Mouse (Mus musculus) heart, adult 9 months (tissue): ENCODE data around the gene Ifi204.
"Not testable (repeated sequence)": the region's sequence is repeated elsewhere in the genome, so short reads cannot be mapped to it uniquely, and the experiment has no call there.

Experiments used
- DNase-seq, 2 experiments: peaks; one replicate each; pipeline ENCODE4 v3.0.0; 2022; ENCODE audit warnings: low spot score in 2 of 2

The Ifi204 gene

GRCm38 (mm10) chr1:173766848-173767617 is at the start of gene Ifi204:
Ifi204 (minus strand) TSS chr1:173766943.
- peak; percentile 86 to 87 for DNase-seq

DNA sequence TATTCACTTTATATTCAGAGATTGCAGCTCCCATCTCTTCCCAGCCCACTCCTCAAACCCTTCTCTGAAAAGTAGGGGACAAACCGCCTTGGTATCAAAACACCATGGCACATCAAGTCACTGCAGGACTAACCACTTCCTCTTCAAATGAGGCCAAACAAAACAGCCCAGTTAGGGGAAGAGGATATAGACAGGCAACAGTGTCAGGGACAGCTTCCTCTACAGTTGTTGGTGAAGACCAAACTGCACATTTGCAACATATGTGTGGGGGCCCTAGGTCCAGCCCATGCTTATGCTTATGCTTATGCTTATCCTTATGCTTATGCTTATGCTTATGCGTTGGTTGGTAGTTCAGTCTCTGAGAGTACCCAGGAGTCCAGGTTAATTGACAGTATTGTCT is 42.6 kb upstream of the Ifi204 start:
- peak; percentile 5 to 16 for DNase-seq

DNA sequence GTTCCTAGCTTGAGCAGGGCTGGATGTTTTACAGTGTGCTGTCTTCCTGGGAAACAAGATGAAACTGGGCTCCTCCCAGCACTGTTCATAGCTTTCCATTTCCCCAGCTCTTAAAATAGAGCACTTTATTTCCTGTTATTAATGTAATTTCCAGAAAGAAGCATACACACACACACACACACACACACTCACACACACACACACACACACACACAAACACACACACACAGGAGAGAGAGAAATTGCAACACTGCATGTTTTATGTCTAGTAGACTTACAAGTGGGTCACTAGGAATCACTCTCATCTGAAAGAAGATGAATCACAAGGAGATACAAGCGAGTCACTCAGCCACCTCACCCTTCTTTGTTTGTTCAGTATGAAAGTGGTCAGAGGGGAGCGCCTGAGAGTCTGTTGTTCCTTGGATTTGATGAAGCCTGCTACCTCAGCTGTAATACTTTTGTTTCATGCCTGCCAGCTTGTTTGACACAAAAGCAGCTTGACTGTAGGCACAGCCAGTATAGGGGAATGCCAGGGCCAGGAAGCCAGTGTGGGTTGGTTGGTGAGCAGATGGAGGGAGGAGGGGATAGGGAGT is 36.0 kb upstream of the Ifi204 start:
- DNase-seq, result peak; percentile 41 to 64

GRCm38 (mm10) chr1:173802207-173802606 is 35.5 kb upstream of the Ifi204 start:
- not testable (repeated sequence) for DNase-seq

GRCm38 (mm10) chr1:173801791-173802190 is 35.0 kb upstream of the Ifi204 start:
- not testable (repeated sequence) for DNase-seq

DNA sequence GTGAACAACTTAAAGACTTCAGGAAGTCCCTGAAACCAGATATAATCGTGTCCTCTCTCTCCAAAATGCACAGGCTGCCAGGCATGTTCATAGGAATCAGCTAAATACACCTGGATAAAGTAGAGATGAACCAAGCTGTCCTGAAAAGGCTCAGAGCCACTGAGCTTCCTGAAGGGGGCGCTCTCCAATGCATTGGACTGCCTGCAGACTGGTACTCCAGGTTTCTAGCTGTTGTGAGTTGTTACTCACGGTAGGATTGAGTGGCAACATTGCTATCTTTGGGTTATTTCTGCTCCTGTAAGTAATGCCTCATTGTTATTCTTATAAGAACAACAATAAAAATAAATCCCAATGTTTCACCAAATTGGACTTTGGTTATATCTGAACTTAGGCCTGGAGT is 6.7 kb upstream of the Ifi204 start:
- not testable (repeated sequence) for DNase-seq

GRCm38 (mm10) chr1:173760032-173760431 is 6.7 kb downstream of the Ifi204 start:
- not testable (repeated sequence) for DNase-seq

GRCm38 (mm10) chr1:173742262-173742661 is 24.5 kb downstream of the Ifi204 start:
- peak; percentile 28 to 46 for DNase-seq

- DNase-seq, result peak; percentile 75 to 82
These were observed 25.1 kb downstream of the Ifi204 start, which contains the start of gene Ifi207 for GRCm38 (mm10) chr1:173741656-173742055. Ifi207 (minus strand) TSS chr1:173741747.

DNA sequence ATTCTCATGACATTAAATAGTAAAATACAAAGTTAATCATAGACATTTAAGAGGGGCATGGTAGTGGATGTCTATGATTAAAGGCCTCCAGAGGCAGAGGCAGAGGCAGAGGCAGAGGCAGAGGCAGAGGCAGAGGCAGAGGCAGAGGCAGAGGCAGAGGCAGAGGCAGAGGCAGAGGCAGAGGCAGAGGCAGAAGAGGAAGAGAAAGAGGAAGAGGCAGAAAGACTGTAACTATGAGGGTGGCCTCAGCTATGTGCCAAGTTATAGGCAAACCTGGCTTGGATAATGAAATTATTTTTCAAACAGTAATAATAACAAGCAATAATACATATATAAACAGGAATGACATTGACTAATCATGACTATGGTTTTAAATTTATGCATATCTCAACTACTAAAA is 26.2 kb downstream of the Ifi204 start:
- DNase-seq, result no peak

DNA sequence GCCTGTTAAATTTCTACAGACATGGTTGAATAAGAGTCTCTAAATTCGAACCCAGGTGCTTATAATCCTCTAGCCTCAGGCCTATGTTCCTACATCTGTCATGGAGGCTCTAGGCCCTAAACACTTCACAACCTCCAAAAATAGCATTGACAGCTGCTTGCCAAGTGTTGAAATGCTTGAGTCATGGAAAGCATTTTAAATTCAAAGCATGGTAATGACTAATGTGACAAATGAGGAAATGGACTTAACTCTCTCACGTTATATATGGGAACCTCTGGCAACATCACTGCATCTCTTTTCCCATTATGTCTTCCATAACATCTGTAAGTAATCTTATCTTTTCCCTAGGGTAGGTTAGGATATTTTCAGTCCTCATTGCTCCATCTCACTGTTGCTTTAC is 29.8 kb downstream of the Ifi204 start:
- DNase-seq, result peak in 1 of 2 experiments; percentile 20

DNA sequence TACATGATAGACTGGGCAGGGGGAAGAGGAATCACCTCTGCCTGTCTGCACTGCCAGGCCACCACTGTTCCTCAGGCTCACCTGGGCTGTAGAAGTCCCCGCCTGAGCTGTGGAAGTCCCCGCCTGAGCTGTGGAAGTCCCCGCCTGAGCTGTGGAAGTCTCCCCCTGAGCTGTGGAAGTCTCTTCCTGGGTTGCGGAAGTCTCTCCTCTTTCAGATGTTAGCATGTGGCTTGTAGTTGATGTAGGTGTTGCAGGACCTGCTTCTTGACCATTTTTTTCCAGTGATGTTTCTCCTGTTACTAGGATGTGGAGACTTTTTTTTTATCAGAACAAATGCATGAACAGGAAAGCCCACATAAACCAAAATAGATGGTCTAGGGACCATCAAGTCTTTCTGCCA is 31.7 kb downstream of the Ifi204 start:
- DNase-seq, result not testable (repeated sequence)

DNA sequence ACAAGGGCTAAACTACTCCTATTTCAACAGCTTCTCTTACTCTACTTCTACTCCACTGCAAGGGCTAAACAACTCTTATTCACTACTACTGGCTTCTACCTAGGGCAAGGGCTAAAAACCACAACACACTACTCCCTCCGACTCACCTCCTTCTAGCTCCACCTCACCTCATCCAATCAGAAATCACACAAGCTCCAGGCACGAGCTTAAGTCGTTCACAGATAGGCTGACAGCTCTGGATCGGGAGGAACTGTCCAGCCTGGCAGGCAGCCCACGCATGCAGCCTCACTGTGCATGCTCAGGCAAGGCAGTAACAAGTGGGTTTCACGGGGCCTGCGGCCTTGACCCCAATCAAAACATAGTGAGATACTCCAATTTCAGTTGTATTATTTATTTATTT is 33.5 kb downstream of the Ifi204 start:
- DNase-seq, result no peak
